Mouse (Mus musculus): ENCODE measurements at regions not wholly inside any gene's neighbourhood (a gene's known extent, or its start where the extent isn't known, plus 50 kb on each side); places are given as distances from the start of the nearest gene placed in this dataset.
"Not testable (repeated sequence)": the region's sequence is repeated elsewhere in the genome, so short reads cannot be mapped to it uniquely, and the experiment has no call there.

- not testable (repeated sequence) for DNase-seq
Measured at GRCm38 (mm10) chr6:64948839-64949238, 93.5 kb upstream of the Smarcad1 start.

DNA sequence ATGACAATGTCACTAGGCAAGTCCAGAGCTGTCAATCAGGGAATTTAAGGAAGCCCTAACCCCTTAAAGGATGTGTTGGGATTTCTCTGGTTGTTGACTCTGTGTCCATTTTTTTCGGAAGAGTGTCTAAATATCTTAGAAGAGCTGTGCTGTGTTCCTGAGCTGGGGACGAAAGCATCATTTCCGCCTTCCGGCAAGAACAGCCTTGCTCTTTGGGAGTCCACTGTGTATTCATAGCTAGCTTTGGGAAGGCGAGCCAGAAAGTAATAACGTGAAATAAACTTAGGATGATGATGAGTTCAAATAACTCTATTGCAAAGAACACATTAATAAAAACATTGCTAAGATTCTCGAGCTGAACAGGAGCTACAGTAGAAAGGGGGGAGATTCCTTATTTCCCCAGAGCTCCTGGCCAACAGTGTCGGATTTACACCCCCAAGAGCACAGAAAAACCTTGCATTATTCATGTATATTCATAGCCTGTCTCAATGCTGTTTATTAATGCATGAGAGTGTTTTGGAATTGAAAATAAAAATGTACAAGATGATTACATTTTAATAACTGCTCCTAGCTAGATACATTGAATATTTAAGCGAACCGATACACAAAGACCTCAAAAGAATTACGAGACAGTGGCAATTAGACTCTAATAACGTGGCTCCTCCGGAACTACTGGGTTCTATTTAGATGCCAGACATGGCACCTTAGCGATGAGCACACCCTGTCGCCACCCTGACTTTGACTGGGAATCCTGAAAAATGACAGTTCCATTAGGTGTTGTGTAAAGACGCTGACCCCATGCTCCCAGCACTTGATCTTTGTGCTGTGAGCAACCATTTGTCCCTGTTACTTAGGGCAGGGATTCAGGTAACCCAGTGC is 80.5 kb upstream of the Smarcad1 start:
- no peak for DNase-seq

- DNase-seq: no peak
Measured at GRCm38 (mm10) chr6:64962612-64963011, 79.8 kb upstream of the Smarcad1 start.

- no peak for DNase-seq
Measured at GRCm38 (mm10) chr6:64964664-64965063, 77.7 kb upstream of the Smarcad1 start.

GRCm38 (mm10) chr6:64965203-64965602 is 77.2 kb upstream of the Smarcad1 start:
- no peak for DNase-seq

- DNase-seq: no peak
Measured at GRCm38 (mm10) chr6:64970158-64970557, 72.2 kb upstream of the Smarcad1 start.

- DNase-seq: peak; percentile 32
Measured at GRCm38 (mm10) chr6:64973968-64974367, 68.4 kb upstream of the Smarcad1 start.

DNA sequence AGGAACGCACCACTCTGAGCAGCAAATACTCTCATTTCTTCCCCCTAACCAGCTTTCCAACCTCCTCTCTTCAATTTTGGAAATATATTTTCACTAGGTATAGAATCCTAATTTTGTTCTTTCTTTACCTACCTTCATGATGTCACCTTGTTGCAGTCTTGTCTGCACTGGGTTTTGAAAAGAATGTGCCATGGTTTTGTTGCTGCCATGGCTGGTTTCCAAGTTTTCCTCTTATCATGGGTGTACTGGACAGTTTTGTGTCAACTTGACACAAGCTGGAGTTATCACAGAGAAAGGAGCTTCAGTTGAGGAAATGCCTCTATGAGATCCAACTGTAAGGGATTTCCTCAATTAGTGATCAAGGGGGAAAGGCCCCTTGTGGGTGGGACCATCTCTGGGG is 67.9 kb upstream of the Smarcad1 start:
- not testable (repeated sequence) for DNase-seq

DNA sequence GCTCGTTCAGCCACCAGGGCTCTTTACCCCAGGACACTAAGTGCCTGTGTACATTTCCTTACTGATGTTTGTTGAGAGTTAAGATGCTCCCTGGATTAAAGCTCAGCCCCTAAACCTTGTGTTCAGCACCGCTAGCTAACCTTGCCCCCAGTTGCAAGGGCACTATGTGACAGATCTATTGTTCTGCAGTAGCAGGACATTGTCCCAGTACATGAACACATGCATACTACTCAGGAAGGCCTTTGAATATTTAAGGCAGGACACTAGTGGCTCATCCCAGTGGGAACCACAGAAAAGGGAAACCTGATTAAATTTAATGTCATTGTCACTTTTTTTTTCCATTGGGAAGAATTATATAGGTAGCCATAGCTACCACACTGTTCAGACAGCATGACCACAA is 60.3 kb upstream of the Smarcad1 start:
- no peak for DNase-seq
